Mouse (Mus musculus) ovary, postnatal 36 days (tissue): ENCODE data around the gene Gapdhs.
A peak's percentile ranks its signal among the peaks of the same experiment; 100 is the strongest.
"Not testable (repeated sequence)": the region's sequence is repeated elsewhere in the genome, so short reads cannot be mapped to it uniquely, and the experiment has no call there.

Source experiments
- DNase-seq: peaks from one replicate; pipeline ENCODE4 v3.0.0; 2022; ENCODE audit warnings: low spot score, mixed read lengths

Gene Gapdhs

GRCm38 (mm10) chr7:30744022-30744598 is 629 bp upstream of the Gapdhs start:
- DNase-seq = peak; percentile 40

GRCm38 (mm10) chr7:30742570-30742969 is 911 bp downstream of the Gapdhs start:
- DNase-seq = not testable (repeated sequence)

- no peak for DNase-seq
These were observed 7.3 kb downstream of the Gapdhs start for GRCm38 (mm10) chr7:30736211-30736610.

GRCm38 (mm10) chr7:30730064-30730722 is 13.3 kb downstream of the Gapdhs start:
- not testable (repeated sequence) for DNase-seq

GRCm38 (mm10) chr7:30729396-30730063 is 14.0 kb downstream of the Gapdhs start, which contains the start of gene Tmem147:
Gene Tmem147, minus strand, starts transcription at chr7:30729540.
- DNase-seq = peak; percentile 94

GRCm38 (mm10) chr7:30728739-30729395 is 14.6 kb downstream of the Gapdhs start:
- DNase-seq = no peak

GRCm38 (mm10) chr7:30728214-30728613 is 15.3 kb downstream of the Gapdhs start:
- no peak for DNase-seq

- no peak for DNase-seq
These were observed 20.1 kb downstream of the Gapdhs start for GRCm38 (mm10) chr7:30723274-30723953.

- no peak for DNase-seq
These were observed 22.2 kb downstream of the Gapdhs start for GRCm38 (mm10) chr7:30721286-30721685.

GRCm38 (mm10) chr7:30719669-30720068 is 23.8 kb downstream of the Gapdhs start:
- DNase-seq = no peak

GRCm38 (mm10) chr7:30717716-30718046 is 25.8 kb downstream of the Gapdhs start:
- no peak for DNase-seq

GRCm38 (mm10) chr7:30717006-30717715 is 26.3 kb downstream of the Gapdhs start:
- DNase-seq = peak; percentile 78

GRCm38 (mm10) chr7:30711942-30712341 is 31.5 kb downstream of the Gapdhs start, which contains the start of gene Atp4a:
Gene Atp4a, plus strand, starts transcription at chr7:30712209.
- no peak for DNase-seq

- DNase-seq = no peak
These were observed 36.0 kb downstream of the Gapdhs start for GRCm38 (mm10) chr7:30707441-30707840.

- peak; percentile 50 for DNase-seq
These were observed 37.1 kb downstream of the Gapdhs start for GRCm38 (mm10) chr7:30706214-30706882.

GRCm38 (mm10) chr7:30698589-30698988 is 44.9 kb downstream of the Gapdhs start, which contains the start of gene 2200002J24Rik:
Gene 2200002J24Rik, plus strand, starts transcription at chr7:30698926.
- peak; percentile 65 for DNase-seq

GRCm38 (mm10) chr7:30698101-30698500 is 45.4 kb downstream of the Gapdhs start:
- DNase-seq = peak; percentile 30

- DNase-seq = no peak
These were observed 55.2 kb downstream of the Gapdhs start for GRCm38 (mm10) chr7:30688325-30688724.

GRCm38 (mm10) chr7:30683425-30683824 is 60.1 kb downstream of the Gapdhs start:
- no peak for DNase-seq

GRCm38 (mm10) chr7:30681897-30682296 is 61.6 kb downstream of the Gapdhs start:
- peak; percentile 37 for DNase-seq
